Mouse (Mus musculus) erythroblast, embryonic 14.5 days (primary cell): Measurements from ENCODE around the gene Cds1.
"Not testable (repeated sequence)": the region's sequence is repeated elsewhere in the genome, so short reads cannot be mapped to it uniquely, and the experiment has no call there.

Source experiments
- GATA1 ChIP-seq: IDR thresholded peaks from 2 replicates; pipeline ENCODE4 v1.6.1; 2012; ENCODE audit warnings: low read length, inconsistent platforms, mixed read lengths
- TAL1 ChIP-seq: IDR thresholded peaks from 3 replicates; pipeline ENCODE4 v1.6.1; 2012; ENCODE audit warnings: low read length, inconsistent platforms, mixed read lengths

GRCm38 (mm10) chr5:101837605-101838004 lies 72.7 kb downstream of the Cds1 start:
- TF ChIP-seq TAL1, GATA1: not testable (repeated sequence)
